Mouse (Mus musculus): ENCODE data around the gene Kpna1.

- TF ChIP-seq POLR2A (IDR thresholded peaks at IDR 0.05; ENCODE audit: insufficient read depth, low read depth, low read length) (no peak), EP300 (IDR thresholded peaks at IDR 0.05; ENCODE audit: insufficient read depth, low read depth, low read length) (no peak)
Measured at GRCm38 (mm10) chr16:36053524-36054275, 75.2 kb downstream of the Kpna1 start.
